In the genomic region with DNA sequence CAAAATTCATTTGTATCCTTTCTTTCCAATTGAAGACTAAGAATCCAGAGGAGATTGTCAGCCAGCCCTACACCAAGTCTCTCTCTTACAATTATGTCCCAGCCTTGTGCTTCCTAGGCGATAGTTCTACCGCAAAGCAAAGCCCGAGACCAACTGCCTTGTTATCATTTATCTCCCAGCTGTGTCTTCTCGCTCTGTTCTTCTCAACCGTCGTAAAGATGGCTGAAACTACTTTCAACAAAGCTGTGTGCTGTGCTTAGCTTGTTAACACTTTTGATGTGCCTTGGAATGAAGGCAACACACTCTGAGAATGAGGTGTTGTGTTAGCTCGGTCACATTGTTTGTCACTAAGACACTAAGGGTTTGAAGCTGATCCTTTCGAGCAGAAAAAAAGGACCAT, we compare ENCODE assay signal across 1 mouse cellular context.
A peak's percentile ranks its signal among the peaks of the same experiment; 100 is the strongest.
TF ChIP-seq lines count a peak whose summit lies in the region.

No protein-coding gene starts in this region.

TF ChIP-seq in MEL, 35 proteins besides CTCF, POLR2A, EP300 and RAD21 (continued from another document):
- TF ChIP-seq GABPA (IDR thresholded peaks at IDR 0.05; ENCODE audit: low read depth, low read length) (no peak), ZMIZ1 (IDR thresholded peaks at IDR 0.05; ENCODE audit: low read depth, low read length) (peak; percentile 57), ZNF384 (IDR thresholded peaks at IDR 0.05; ENCODE audit: low read depth, low read length) (no peak), TCF12 (IDR thresholded peaks at IDR 0.05; ENCODE audit: low read depth, low read length) (peak; percentile 79), POLR2AphosphoS5 (IDR thresholded peaks at IDR 0.05; ENCODE audit: borderline replicate concordance, low read depth, low read length) (no peak), ETS1 (IDR thresholded peaks at IDR 0.05; ENCODE audit: low read depth, low read length) (peak; percentile 89), ZKSCAN1 (IDR thresholded peaks at IDR 0.05; ENCODE audit: low read depth, low read length) (no peak), POLR2AphosphoS2 (IDR thresholded peaks at IDR 0.05; ENCODE audit: low read length) (no peak), NRF1 (IDR thresholded peaks at IDR 0.05; ENCODE audit: insufficient read depth, low read depth, low read length, poor library complexity, severe bottlenecking) (no peak), MYC (IDR thresholded peaks at IDR 0.05; ENCODE audit: low read depth, low read length) (peak; percentile 62; the same call in 1 of the 2 replicates), USF2 (IDR thresholded peaks at IDR 0.05; ENCODE audit: borderline replicate concordance in 1 of 2, insufficient read depth in 1 of 2, low read depth in 1 of 2, low read length in 2 of 2) (no peak), NELFE (IDR thresholded peaks at IDR 0.05; ENCODE audit: low read depth, low read length) (no peak; the same call in 1 of the 2 replicates), GATA1 (IDR thresholded peaks at IDR 0.05; ENCODE audit: low read depth, low read length) (peak; percentile 83), E2F4 (IDR thresholded peaks at IDR 0.05; ENCODE audit: borderline replicate concordance, low read depth, low read length) (no peak), RCOR1 (IDR thresholded peaks at IDR 0.05; ENCODE audit: low read depth, low read length) (peak; percentile 86), USF1 (IDR thresholded peaks at IDR 0.05; ENCODE audit: low read depth, low read length) (no peak), ZC3H11A (IDR thresholded peaks at IDR 0.05; ENCODE audit: low read depth, low read length) (no peak), MAFK (IDR thresholded peaks at IDR 0.05; ENCODE audit: borderline replicate concordance, low read depth, low read length) (no peak), SIN3A (IDR thresholded peaks at IDR 0.05; ENCODE audit: low read length) (peak; percentile 79), MXI1 (IDR thresholded peaks at IDR 0.05; ENCODE audit: low read depth, low read length) (no peak), HCFC1 (IDR thresholded peaks at IDR 0.05; ENCODE audit: low read depth, low read length) (peak; percentile 56; the same call in 1 of the 2 replicates), TBP (IDR thresholded peaks at IDR 0.05; ENCODE audit: low read depth, low read length) (no peak), CHD1 (IDR thresholded peaks at IDR 0.05; ENCODE audit: low read depth, low read length) (no peak), TAL1 (IDR thresholded peaks at IDR 0.05; ENCODE audit: low read length) (peak; percentile 69), SMC3 (IDR thresholded peaks at IDR 0.05; ENCODE audit: low read depth, low read length) (no peak)
